Mouse (Mus musculus) CH12.LX (cell line): ENCODE measurements around the gene Kctd20. TPM values are rescaled to one million over a fixed set of nuclear protein-coding genes. Genes with fewer than 3 reads are reported as not detected.

Experiments
- DNase-seq: peaks from one replicate; pipeline ENCODE4 v3.0.0-alpha.2; 2013; ENCODE audit errors: extremely low read depth
- H3K27ac ChIP-seq: 2 replicates; pipeline ENCODE4 v1.5.1; 2012; ENCODE audit warnings: low read depth, mild to moderate bottlenecking, control low read depth, moderate library complexity; ENCODE audit not compliant: insufficient read depth
- H3K27me3 ChIP-seq: replicated peaks from 2 replicates; pipeline ENCODE3; 2012; ENCODE audit warnings: inconsistent platforms
- H3K36me3 ChIP-seq, 2 experiments: replicated peaks in 1 of 2; 2 replicates each; pipeline versions ENCODE3 to v1.6.1; 2012; ENCODE audit warnings: inconsistent platforms in 1 of 2, low read length in 1 of 2, mild to moderate bottlenecking in 1 of 2, mixed read lengths in 1 of 2, moderate library complexity in 1 of 2; ENCODE audit not compliant: control insufficient read depth in 1 of 2, insufficient read depth in 1 of 2
- H3K4me1 ChIP-seq, 2 experiments: 2 replicates each; pipeline ENCODE4 v1.6.1; 2012; ENCODE audit warnings: inconsistent platforms in 1 of 2, moderate library complexity in 1 of 2; ENCODE audit not compliant: insufficient read depth in 2 of 2, control insufficient read depth in 1 of 2
- H3K4me2 ChIP-seq: 2 replicates; pipeline ENCODE4 v1.6.1; 2012; ENCODE audit warnings: low read depth, mild to moderate bottlenecking, control low read depth; ENCODE audit not compliant: poor library complexity, insufficient read depth, severe bottlenecking
- H3K4me3 ChIP-seq, 3 experiments: fragments of 150-350 bp in 1 of 3; sonication (generic) in 1 of 3; replicated peaks in 1 of 3; 2 replicates each; pipeline versions ENCODE3 to v1.5.1; 2011 to 2012; ENCODE audit warnings: low read depth in 2 of 3, low read length in 2 of 3, mild to moderate bottlenecking in 2 of 3, moderate library complexity in 2 of 3, control low read depth in 1 of 3, improper control_type of control experiment in 1 of 3, inconsistent platforms in 1 of 3, mixed read lengths in 1 of 3; ENCODE audit not compliant: poor library complexity in 1 of 3
- H3K79me2 ChIP-seq: replicated peaks from 2 replicates; pipeline ENCODE4 v1.6.1; 2012; ENCODE audit warnings: mild to moderate bottlenecking, moderate library complexity; ENCODE audit not compliant: control insufficient read depth, poor library complexity, insufficient read depth, severe bottlenecking; ENCODE audit errors: extremely low read depth
- H3K9ac ChIP-seq: 2 replicates; pipeline ENCODE4 v1.6.1; 2012; ENCODE audit warnings: low read depth, mild to moderate bottlenecking, control low read depth, moderate library complexity; ENCODE audit not compliant: insufficient read depth
- H3K9me3 ChIP-seq: replicated peaks from 2 replicates; pipeline ENCODE3; 2012; ENCODE audit warnings: low read length, inconsistent platforms, mixed read lengths
- CTCF ChIP-seq, 2 experiments: IDR thresholded peaks in 1 of 2; conservative IDR thresholded peaks in 1 of 2; 2 replicates each; pipeline ENCODE4 v1.5.1; 2011 to 2012; ENCODE audit warnings: low read depth in 2 of 2, low read length in 2 of 2, improper control_type of control experiment in 1 of 2, inconsistent platforms in 1 of 2, mild to moderate bottlenecking in 1 of 2, moderate library complexity in 1 of 2
- EP300 ChIP-seq: IDR thresholded peaks from 2 replicates; pipeline ENCODE4 v1.6.1; 2011; ENCODE audit warnings: low read length, improper control_type of control experiment
- ETS1 ChIP-seq: conservative IDR thresholded peaks from 2 replicates; pipeline ENCODE4 v1.6.1; 2012; ENCODE audit warnings: low read depth, mild to moderate bottlenecking, inconsistent platforms, low read length, improper control_type of control experiment, moderate library complexity
- HCFC1 ChIP-seq: IDR thresholded peaks from 2 replicates; pipeline ENCODE4 v1.6.1; 2012; ENCODE audit warnings: low read depth, mild to moderate bottlenecking, inconsistent platforms, low read length, improper control_type of control experiment
- KAT2A ChIP-seq: IDR thresholded peaks from 2 replicates; pipeline ENCODE4 v1.6.1; 2012; ENCODE audit warnings: low read length, improper control_type of control experiment, inconsistent platforms; ENCODE audit not compliant: insufficient replicate concordance
- MAX ChIP-seq: IDR thresholded peaks from 2 replicates; pipeline ENCODE4 v1.6.1; 2011; ENCODE audit warnings: low read length, improper control_type of control experiment
- MAZ ChIP-seq: IDR thresholded peaks from 2 replicates; pipeline ENCODE4 v1.6.1; 2012; ENCODE audit warnings: low read depth, mild to moderate bottlenecking, inconsistent platforms, low read length, improper control_type of control experiment, moderate library complexity
- MXI1 ChIP-seq: IDR thresholded peaks from 2 replicates; pipeline ENCODE4 v1.6.1; 2011; ENCODE audit warnings: mild to moderate bottlenecking, low read depth, low read length, improper control_type of control experiment
- NELFE ChIP-seq: IDR thresholded peaks from 2 replicates; pipeline ENCODE4 v1.6.1; 2011; ENCODE audit warnings: low read depth, low read length, improper control_type of control experiment
- NRF1 ChIP-seq: IDR thresholded peaks from 2 replicates; pipeline ENCODE4 v1.6.1; 2014; ENCODE audit warnings: low read depth, mild to moderate bottlenecking, inconsistent platforms, low read length, improper control_type of control experiment, moderate library complexity
- PAX5 ChIP-seq: IDR thresholded peaks from 2 replicates; pipeline ENCODE4 v1.6.1; 2012; ENCODE audit warnings: low read length, inconsistent platforms, mixed read lengths
- RAD21 ChIP-seq: IDR thresholded peaks from 2 replicates; pipeline ENCODE4 v1.6.1; 2011; ENCODE audit warnings: low read depth, mild to moderate bottlenecking, low read length, improper control_type of control experiment, moderate library complexity
- TBP ChIP-seq: conservative IDR thresholded peaks from 2 replicates; pipeline ENCODE4 v1.6.1; 2011; ENCODE audit warnings: low read depth, low read length, improper control_type of control experiment
- UBTF ChIP-seq: IDR thresholded peaks from 2 replicates; pipeline ENCODE4 v1.6.1; 2012; ENCODE audit warnings: low read depth, mild to moderate bottlenecking, inconsistent platforms, low read length, improper control_type of control experiment, moderate library complexity
- USF1 ChIP-seq: IDR thresholded peaks from 2 replicates; pipeline ENCODE4 v1.6.1; 2014; ENCODE audit warnings: low read depth, mild to moderate bottlenecking, inconsistent platforms, low read length, improper control_type of control experiment
- ZC3H11A ChIP-seq: IDR thresholded peaks from 2 replicates; pipeline ENCODE4 v1.6.1; 2012; ENCODE audit warnings: low read depth, mild to moderate bottlenecking, inconsistent platforms, low read length, improper control_type of control experiment
- dilution Hi-C: fragments of 300-500 bp; cut with MboI; formaldehyde crosslinking; loops from 2 replicates; pipeline ENCODE4 v1.14.3; 2020; ENCODE audit warnings: low sequenced_read_pairs; ENCODE audit not compliant: extremely low pct_unique_long_range_greater_than_20kb, extremely low pct_ligation_motif_present
- in situ Hi-C: fragments of 300-500 bp; cut with MboI; formaldehyde crosslinking; loops from 3 replicates; pipeline ENCODE4 v1.14.3; 2019; ENCODE audit warnings: low sequenced_read_pairs, low pct_ligation_motif_present, low pct_unique_long_range_greater_than_20kb, mixed read lengths
- polyA plus RNA-seq: library from polyadenylated mRNA; unstranded; fragments of >175 nt; gene quantifications from 2 replicates; pipeline ENCODE4 v1.2.1, GENCODE M21; 2012; ENCODE audit warnings: low read depth; ENCODE audit not compliant: insufficient read length
- total RNA-seq, 2 experiments: library from RNA; depleted of rRNA; stranded (reverse); fragments of 300-350 nt in 1 of 2; fragments of >200 nt in 1 of 2; gene quantifications; 2 replicates each; pipeline ENCODE4 v1.2.3; 2012 to 2014

Gene Kctd20
- total and polyA plus RNA-seq, 3 experiments, result 40.1 to 85.2 (median 68.5) TPM

DNA sequence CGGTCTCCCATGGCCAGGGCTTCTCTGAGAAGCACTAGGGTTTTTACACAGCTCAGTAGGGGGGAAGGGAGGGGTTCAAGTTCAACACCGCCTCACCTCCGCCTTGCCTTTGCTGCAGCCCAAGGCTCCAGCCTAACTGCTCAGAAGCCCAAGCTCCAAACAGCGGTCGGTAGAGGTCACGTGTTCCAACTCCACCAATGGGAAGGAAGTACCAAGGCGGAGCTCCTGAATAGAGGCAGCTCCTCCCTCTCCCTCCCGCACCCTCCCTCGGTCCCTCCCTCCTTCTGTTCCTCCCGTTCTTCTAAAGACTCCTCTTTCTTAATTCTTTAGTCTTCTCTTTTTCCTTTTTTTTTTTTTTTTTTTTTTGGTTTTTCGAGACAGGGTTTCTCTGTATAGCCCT is 9.6 kb upstream of the Kctd20 start:
- Histone ChIP-seq H3K36me3 (no peaks in the 10 kb centered on the region), H3K4me2 (no peak overlapping the region), H3K27ac (no peak overlapping the region), H3K9ac (no peak overlapping the region), H3K79me2 (no peaks in the 10 kb centered on the region), H3K4me3 (no peak overlapping the region), H3K9me3 (peaks cover 12% of the 10 kb centered on the region), H3K4me1 (no peaks in the 10 kb centered on the region), H3K27me3 (no peaks in the 10 kb centered on the region)
- DNase-seq, result no peak
- dilution Hi-C loops, result no loop called here
- in situ Hi-C loops, result no loop called here
- TF ChIP-seq TBP (no peak), ETS1 (no peak), MAZ (no peak), USF1 (peak; percentile 9; the same call in 1 of the 2 replicates), CTCF (conservative IDR thresholded peaks at IDR 0.05 in 1 of 2, IDR thresholded peaks at IDR 0.05 in 1 of 2; ENCODE audit: low read depth in 2 of 2, low read length in 2 of 2) (no peak), MAX (no peak)

DNA sequence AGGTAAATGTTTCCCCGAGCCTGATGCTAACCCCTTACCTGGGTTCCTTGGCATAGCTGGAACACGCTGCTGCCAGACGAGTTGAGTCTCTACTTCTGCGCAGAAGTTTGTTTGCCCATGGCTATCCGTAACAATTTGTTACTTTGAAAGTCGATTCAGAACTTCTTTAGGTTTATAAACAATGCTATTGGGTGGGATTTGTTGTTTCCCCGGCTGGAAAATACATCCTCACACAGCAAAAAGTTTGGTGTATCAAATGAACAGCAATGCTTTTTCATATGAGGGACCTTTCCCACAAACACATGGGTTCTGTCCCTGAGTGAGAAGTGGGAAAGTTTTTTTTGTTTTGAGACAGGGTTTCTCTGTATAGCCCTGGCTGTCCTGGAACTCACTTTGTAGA is 8.0 kb upstream of the Kctd20 start, which contains the start of gene Pxt1:
Pxt1 (minus strand) TSS at position 101 of the 400 bp plus-strand sequence.
- no peaks in the 10 kb centered on the region for H3K79me2 ChIP-seq
- H3K27me3 ChIP-seq, result no peaks in the 10 kb centered on the region
- no peaks in the 10 kb centered on the region for H3K4me1 ChIP-seq
- H3K9ac ChIP-seq, result no peak within 1 kb of the TSS
- H3K4me2 ChIP-seq, result no peak within 1 kb of the TSS
- dilution Hi-C loops (no loop called here), in situ Hi-C loops (no loop called here)
- TF ChIP-seq NRF1 (no peak), ZC3H11A (no peak), MXI1 (no peak), RAD21 (no peak), HCFC1 (no peak), NELFE (no peak), PAX5 (no peak), UBTF (no peak), EP300 (no peak), ETS1 (no peak), KAT2A (no peak)
- TF ChIP-seq, all 38 proteins: peak for 0
- Histone ChIP-seq H3K9me3 (peaks cover 14% of the 10 kb centered on the region), H3K4me3 (no peak within 1 kb of the TSS), H3K27ac (no peak within 1 kb of the TSS), H3K36me3 (no peaks in the 10 kb centered on the region)
- DNase-seq, result no peak
